ENCODE assay signal across 11 mouse cellular contexts in the genomic region with DNA sequence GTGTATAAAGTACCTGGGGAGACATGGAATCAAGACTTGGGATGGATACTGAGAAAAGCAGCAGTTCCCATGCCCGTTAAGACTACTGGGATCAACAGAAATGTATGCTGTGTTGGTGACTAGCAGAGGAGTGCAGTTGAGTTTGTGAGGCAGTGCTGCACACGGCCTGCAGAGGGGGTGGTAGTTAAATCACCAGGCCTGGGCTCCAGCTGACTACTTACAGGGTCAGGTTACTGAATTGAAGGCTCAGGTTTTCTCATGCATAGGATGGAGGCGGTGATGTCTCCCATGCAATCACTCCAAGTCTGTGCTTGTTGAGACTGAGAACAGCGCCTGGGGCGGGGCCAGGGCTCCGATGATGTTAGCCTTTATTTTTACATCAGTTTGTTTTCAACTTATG. TPM values are rescaled to one million over a fixed set of nuclear protein-coding genes. Genes with fewer than 3 reads are reported as not detected.
DNase-seq lines count a peak whose midpoint lies in the region; ATAC-seq and TF ChIP-seq lines count a peak whose summit lies in the region.
"Had no signal": no experiment of that assay in that cellular context is flagged by ENCODE, and none has a peak within 500 bp of the region (broad histone marks: within the 10 kb centered on the region; RNA-seq: fewer than 3 reads in every experiment).

No protein-coding gene starts in this region.

- H3K4me2 ChIP-seq in embryonic facial prominence, embryonic 11.5 days (ENCODE audit: low read depth, low read length): no peak overlapping the region

- no peak overlapping the region for H3K27ac ChIP-seq in kidney, adult 2 months (ENCODE audit: insufficient read depth, low read depth, low read length)
- no peak overlapping the region for H3K27ac ChIP-seq in testis, adult 2 months (ENCODE audit: control insufficient read depth, insufficient read depth, low read depth, low read length)
- no peak overlapping the region for H3K27ac ChIP-seq in embryonic facial prominence, embryonic 11.5 days (replicated peaks; ENCODE audit: low read depth, low read length)

- no peaks in the 10 kb centered on the region for H3K27me3 ChIP-seq in kidney, adult 2 months (replicated peaks; ENCODE audit: control insufficient read depth, insufficient read depth, low read length)
- no peaks in the 10 kb centered on the region for H3K27me3 ChIP-seq in testis, adult 2 months (ENCODE audit: control insufficient read depth, insufficient read depth, low read length)
- H3K27me3 ChIP-seq in embryonic facial prominence, embryonic 11.5 days (ENCODE audit: control insufficient read depth, insufficient read depth, low read length): no peaks in the 10 kb centered on the region

- no peak for DNase-seq in kidney, adult 2 months
- no peak for DNase-seq in kidney, postnatal 10 days
- no peak for DNase-seq in testis, postnatal 14 days (ENCODE audit: low spot score)
- DNase-seq in embryonic facial prominence, embryonic 11.5 days (ENCODE audit: low spot score): peak; percentile 82
- no peak for DNase-seq in thymus, postnatal 10 days (ENCODE audit: low spot score in 2 of 2)
- DNase-seq in right cerebral cortex, postnatal 4 days: no peak
- no peak for DNase-seq in cerebellum, adult 9-10 months
- DNase-seq: gastrocnemius, postnatal 14 days; thymus, postnatal 25 days had no signal

- 0 out of 2 replicates have a peak, but pooled peaks have one; percentile 27 for ATAC-seq in embryonic facial prominence, embryonic 11.5 days (replicated peaks; ENCODE audit: insufficient number of reproducible peaks, low FRiP score, low TSS enrichment, low read depth)

- no peaks in the 10 kb centered on the region for H3K9me3 ChIP-seq in embryonic facial prominence, embryonic 11.5 days (replicated peaks; ENCODE audit: control insufficient read depth, low read length)

- TF ChIP-seq POLR2A in kidney, adult 2 months (IDR thresholded peaks at IDR 0.05; ENCODE audit: low read depth, low read length): no peak
- no peak for TF ChIP-seq POLR2A in testis, adult 2 months (IDR thresholded peaks at IDR 0.05; ENCODE audit: control insufficient read depth, low read depth, low read length)

- peak; percentile 47 for TF ChIP-seq CTCF in kidney, adult 2 months (conservative IDR thresholded peaks at IDR 0.05; ENCODE audit: insufficient read depth, insufficient read length, low read depth, low read length)
- peak; percentile 27; the same call in 1 of the 2 replicates for TF ChIP-seq CTCF in testis, adult 2 months (IDR thresholded peaks at IDR 0.05; ENCODE audit: control insufficient read depth, insufficient read depth, insufficient replicate concordance, low read depth, low read length)

- H3K4me3 ChIP-seq in kidney, adult 2 months (ENCODE audit: insufficient read depth, low read depth, low read length): no peak overlapping the region
- H3K4me3 ChIP-seq in testis, adult 2 months (ENCODE audit: control insufficient read depth, low read depth, low read length): no peak overlapping the region
- no peak overlapping the region for H3K4me3 ChIP-seq in embryonic facial prominence, embryonic 11.5 days (ENCODE audit: low read depth, low read length)
- H3K4me3 ChIP-seq: megakaryocyte, embryonic 14.5 days had no signal

- H3K36me3 ChIP-seq in kidney, adult 2 months (ENCODE audit: control insufficient read depth, insufficient read depth, low read length): no peaks in the 10 kb centered on the region
- H3K36me3 ChIP-seq in testis, adult 2 months (ENCODE audit: control insufficient read depth, insufficient read depth, low read length): no peaks in the 10 kb centered on the region
- H3K36me3 ChIP-seq in embryonic facial prominence, embryonic 11.5 days (replicated peaks; ENCODE audit: control insufficient read depth, insufficient read depth, low read depth, low read length): no peaks in the 10 kb centered on the region

- H3K9ac ChIP-seq in embryonic facial prominence, embryonic 11.5 days (replicated peaks; ENCODE audit: low read length): no peak overlapping the region

- no peaks in the 10 kb centered on the region for H3K4me1 ChIP-seq in kidney, adult 2 months (ENCODE audit: control insufficient read depth, insufficient read depth, low read length)
- H3K4me1 ChIP-seq in testis, adult 2 months (ENCODE audit: control insufficient read depth, insufficient read depth, low read length): no peaks in the 10 kb centered on the region
- H3K4me1 ChIP-seq in embryonic facial prominence, embryonic 11.5 days (ENCODE audit: control insufficient read depth, insufficient read depth, low read length): 0 out of 2 replicates have a peak, but pooled peaks cover 3% of the 10 kb centered on the region

- WGBS in kidney, adult 2 months: 19% methylated on average over 6 of the region's 6 CpGs
- 19% methylated on average over 6 of the region's 6 CpGs for WGBS in embryonic facial prominence, embryonic 11.5 days

RNA-seq across cellular contexts. Expression of gene Cxcl14, which starts 31.4 kb away (rescaled TPM):
- 50.5 and 57.2 TPM in 2 replicates for polyA plus RNA-seq in kidney, adult 2 months (2012; rRNA removed)
- 1.3 and 7.1 TPM in 2 replicates for polyA plus RNA-seq in testis, adult 2 months (2012; rRNA removed)
- polyA plus RNA-seq in embryonic facial prominence, embryonic 11.5 days (2014; fragmentation: Nextera tagmentation; extraction: Ambion mirVana): 104 and 108 TPM in 2 replicates
